Mouse (Mus musculus) bone marrow macrophage, adult 2 months (primary cell): Measurements from ENCODE around the gene Adprhl1.

Experiments
- CTCF ChIP-seq: IDR thresholded peaks from 2 replicates; pipeline ENCODE4 v1.5.1; 2012; ENCODE audit warnings: low read depth, mild to moderate bottlenecking, low read length, moderate library complexity
- POLR2A ChIP-seq: IDR thresholded peaks from 2 replicates; pipeline ENCODE4 v1.6.1; 2012; ENCODE audit warnings: mild to moderate bottlenecking, low read depth, low read length, borderline replicate concordance

DNA sequence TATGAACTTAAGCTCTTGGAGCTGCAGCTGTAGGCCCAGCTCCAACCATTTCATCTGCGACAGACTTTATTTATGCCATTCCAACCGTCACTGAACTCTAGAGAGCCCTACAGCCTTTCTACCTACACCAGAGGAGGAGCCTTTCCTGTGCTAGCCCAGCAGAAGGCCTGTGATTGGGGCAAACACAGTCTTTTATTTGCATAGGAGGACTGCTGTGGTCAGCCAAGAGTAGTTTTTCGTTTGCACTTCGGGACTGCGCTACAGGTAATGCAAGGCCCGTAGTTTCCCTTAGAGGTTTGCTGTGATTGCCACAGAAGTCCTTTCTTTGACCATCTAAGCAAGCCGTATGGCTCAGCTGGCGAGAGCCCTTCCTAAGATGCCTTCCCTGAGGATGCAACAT, 37.6 kb downstream of the Adprhl1 start:
- TF ChIP-seq CTCF (no peak), POLR2A (no peak)
